Mouse (Mus musculus) brain, adult 10 weeks (tissue): ENCODE data around the gene Zfp706. TPM values are rescaled to one million over a fixed set of nuclear protein-coding genes. Genes with fewer than 3 reads are reported as not detected.

ENCODE experiments used
- polyA plus RNA-seq: library from polyadenylated mRNA; stranded (reverse); fragments of 350-450 nt; fragmentation: Illumina TruSeq; extraction: RNeasy Lipid Tissue Mini Kit (QIAGEN cat#74804); gene quantifications from one replicate; pipeline ENCODE4 v1.2.3, GENCODE M21; 2015; ENCODE audit warnings: low read depth, low replicate concordance

Gene Zfp706
- 279 TPM for polyA plus RNA-seq

GRCm38 (mm10) chr15:37007233-37007958 lies at the start of gene Zfp706:
Zfp706 (minus strand) TSS chr15:37007773.

